Mouse (Mus musculus) 3134 (cell line): ENCODE data around the gene Ankrd24.

Experiments
- DNase-seq: peaks from one replicate; pipeline ENCODE4 v3.0.0-alpha.2; 2011; ENCODE audit warnings: low spot score; ENCODE audit not compliant: insufficient read length; ENCODE audit errors: extremely low read depth

Gene Ankrd24

DNA sequence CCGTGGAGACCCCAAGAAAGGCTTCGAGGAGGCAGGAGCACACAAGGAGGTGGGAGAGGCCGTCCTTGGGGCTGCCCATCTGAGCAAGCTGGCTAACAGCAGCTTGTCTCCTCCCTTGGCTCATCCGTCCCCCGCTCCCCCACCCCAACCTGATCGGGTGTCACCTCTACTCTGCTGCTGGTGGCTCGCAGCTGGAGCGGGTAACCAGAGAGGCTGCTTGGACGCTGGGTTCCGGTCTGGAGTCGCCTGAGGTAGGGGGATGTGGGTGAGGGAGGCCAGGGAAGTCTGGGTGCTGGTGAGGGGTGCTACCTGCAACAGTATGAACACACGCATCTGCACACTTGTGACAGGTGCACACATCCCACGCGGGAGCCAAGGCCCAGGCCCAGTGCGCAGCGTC is at the start of gene Ankrd24:
Gene Ankrd24, plus strand, starts transcription at position 151 of the 400 bp plus-strand sequence.
- no peak for DNase-seq

DNA sequence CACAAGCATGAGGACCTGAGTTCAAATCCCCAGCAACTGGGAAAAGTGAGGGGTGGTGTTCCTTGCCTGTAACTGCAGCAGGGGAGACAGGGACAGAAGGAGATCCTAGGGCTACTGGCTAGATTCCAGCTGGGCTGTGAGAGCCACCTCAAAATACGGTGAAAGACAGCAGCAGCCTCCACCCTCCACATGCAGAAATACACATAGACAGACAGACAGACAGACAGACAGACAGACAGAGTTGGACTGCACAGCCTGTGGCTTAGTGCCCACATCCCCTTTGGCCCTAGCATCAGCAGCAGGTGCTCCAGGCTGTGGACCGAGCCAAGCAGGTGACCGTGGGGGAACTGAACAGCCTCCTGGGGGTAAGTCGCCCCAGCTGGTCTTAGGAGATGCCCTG is 48.4 kb upstream of the Ankrd24 start:
- no peak for DNase-seq

DNA sequence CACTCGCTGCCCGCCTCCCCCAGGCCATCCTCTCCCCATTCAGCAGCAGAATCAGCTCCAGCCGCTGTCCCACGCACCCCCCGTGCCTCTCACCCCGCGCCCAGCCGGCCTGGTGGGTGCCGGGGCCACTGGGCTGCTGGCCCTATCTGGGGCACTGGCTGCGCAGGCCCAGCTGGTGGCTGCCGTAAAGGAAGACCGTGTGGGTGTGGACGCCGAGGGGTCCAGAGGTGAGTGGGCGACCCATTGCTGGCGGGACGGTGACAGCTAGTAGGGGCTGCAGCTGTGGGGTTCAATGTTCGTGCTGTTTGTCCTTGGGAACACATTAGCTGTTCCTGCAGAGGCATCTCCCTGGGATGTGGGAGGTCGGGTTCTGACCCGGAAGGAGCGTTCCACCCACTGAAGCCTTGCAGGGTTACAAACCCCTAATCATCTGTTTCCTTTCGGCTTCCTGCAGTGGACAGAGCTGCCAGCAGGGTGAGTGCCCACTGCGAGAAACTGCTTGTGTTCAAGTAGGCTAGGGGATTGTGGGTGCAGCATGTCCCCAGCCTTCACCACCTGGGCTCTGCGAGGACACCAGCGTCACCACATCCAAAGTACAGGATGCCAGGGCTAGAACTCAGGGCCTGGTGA is 47.8 kb upstream of the Ankrd24 start:
- DNase-seq, result no peak

DNA sequence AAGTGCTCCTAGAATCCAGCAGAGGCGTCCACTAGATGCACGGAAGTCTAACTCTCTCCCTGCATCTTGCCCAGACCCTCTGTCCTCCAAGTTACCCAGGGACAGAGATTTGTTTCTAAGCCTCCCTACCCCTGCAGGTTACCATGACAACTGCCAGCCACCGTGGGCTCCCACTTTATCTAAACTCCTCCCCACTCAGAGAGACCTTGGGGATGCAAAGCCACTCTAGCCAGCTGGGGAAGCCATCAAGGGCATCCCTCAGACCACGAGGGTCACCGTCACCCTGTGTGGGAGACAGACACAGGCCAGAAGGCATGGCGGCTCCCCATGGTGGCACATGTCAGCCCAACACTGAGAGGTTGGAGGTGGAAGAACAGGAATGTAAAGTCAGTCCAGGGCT is 45.0 kb upstream of the Ankrd24 start:
- DNase-seq, result no peak

DNA sequence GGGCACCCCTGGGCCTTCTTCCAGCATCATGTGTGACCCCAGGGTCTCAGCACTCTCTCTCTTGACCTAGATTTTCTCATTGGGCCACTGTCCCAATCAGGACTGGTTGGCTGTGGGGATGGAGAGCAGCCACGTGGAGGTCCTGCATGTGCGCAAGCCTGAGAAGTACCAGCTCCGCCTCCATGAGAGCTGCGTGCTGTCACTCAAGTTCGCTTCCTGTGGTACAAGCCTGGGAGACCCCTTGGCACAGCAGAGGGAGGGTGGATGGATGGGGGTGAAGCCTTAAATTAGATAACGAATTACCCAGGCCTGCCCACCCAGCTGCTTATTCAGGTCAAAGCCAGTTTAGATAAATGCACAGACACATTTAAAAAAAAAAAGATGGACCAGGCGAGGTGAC is 39.6 kb upstream of the Ankrd24 start:
- no peak for DNase-seq

DNA sequence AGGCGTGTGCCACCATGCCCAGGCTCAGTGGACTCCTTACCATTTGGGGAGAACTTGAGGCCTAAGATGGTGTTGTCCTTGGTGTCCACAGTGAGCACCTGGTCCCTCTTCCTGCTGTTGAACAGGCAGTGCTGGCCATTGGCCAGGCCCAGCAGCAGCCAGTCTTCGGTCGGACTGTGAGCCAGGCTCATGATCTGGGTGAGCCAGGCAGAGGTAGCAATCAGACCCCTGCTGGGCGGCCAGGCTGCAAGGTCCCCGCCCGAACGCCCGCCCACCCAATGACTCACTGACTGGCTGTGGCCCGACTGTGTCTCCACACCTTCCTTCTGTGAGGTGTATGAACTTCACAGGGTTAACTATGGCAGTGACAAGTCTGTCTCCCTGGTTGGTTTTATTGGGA is 36.5 kb upstream of the Ankrd24 start:
- peak; percentile 37 for DNase-seq

DNA sequence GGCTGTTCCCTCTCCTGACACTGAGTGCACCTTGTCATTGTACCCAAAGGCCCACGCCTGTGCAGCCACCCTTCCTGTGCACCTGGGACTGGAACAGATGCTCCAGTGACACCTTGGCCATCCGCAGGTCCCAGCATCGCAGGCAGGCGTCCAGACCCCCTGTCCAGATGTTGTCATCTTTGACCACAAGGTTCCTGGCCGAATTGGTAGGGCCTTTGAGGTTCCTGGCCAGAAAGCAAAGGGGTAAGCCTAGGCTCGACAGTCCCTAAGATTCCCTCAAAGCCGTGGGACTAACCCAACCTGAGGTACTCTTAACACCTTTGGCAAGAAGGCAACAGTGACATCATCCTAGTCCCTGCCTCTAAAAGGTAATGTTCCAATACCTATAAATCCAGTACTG is 35.7 kb upstream of the Ankrd24 start:
- no peak for DNase-seq

DNA sequence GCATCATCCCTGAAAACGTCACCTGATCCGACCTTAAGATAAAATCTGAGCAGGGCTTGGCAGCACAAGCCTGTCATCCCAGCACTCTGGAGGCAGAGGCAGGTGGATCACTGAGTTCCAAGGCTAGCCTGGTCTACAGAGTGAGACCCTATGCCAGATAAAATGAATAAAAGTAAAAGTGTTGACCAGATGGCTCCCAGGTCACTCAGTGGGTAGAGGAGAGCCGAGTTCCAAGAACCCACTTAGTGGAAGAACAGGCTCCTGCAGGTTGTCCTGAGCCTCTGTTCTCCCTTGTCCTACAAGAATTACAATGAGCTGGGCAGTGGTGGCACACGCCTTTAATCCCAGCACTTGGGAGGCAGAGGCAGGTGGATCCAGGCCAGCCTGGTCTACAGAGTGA is 35.1 kb upstream of the Ankrd24 start:
- no peak for DNase-seq

DNA sequence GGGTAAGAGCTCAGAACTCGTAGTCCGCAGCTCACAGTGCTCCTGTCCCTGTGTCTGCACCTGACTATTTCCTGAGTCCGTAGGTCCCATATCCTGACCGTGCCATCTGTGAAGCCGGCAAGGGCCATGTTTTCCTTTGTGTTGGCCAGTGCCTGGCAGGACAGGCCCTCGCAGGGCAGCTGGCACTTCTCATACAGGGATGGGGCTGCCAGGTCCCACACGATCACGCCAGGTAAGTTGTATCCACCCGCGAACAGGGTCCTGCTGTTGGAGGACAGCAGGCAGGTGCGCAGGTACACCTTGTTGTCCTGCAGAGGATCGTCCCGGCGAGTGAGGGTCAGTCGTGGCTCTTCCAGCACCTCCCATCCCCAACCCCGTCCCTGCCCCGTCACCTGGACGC is 34.4 kb upstream of the Ankrd24 start:
- no peak for DNase-seq

DNA sequence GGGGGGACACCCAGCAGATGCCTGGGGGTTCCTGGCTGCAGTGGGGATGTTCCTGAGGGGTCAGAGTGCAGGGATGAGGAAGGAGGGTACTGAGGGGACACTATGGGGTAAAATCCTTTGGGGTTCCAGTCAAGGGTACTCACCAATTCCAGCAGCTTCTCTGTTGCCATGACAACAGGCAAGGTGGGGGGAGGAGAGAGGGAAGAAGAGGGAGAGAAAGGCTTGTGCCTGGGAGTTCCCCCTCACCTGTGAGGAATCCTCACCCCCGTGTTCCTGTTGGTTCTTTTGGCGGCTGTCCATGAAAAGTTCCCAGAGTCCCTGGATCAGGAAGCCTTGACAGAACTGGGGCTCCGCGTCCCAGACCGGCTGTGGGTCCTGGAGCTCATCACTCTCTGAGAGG is 32.7 kb upstream of the Ankrd24 start:
- DNase-seq, result no peak

DNA sequence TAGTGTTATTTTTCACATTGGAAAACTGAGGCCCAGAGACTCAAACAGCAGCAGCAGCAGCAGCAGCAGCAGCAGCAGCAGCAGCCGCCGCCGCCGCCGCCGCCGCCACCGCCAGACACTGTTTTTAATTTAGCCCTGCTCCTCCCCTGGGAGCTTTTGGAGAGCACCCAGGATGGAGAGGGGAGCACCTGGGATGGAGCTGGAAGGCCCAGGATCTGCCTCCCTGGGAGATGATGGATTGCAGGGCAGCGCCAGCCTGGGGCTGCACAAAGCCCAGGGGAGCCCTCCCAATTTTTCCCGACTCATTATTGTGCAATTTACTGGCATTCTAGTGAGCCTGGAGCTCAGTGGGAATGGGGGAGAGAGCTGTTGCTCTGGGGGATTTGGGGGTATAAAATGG is 31.7 kb upstream of the Ankrd24 start:
- DNase-seq, result peak; percentile 73

DNA sequence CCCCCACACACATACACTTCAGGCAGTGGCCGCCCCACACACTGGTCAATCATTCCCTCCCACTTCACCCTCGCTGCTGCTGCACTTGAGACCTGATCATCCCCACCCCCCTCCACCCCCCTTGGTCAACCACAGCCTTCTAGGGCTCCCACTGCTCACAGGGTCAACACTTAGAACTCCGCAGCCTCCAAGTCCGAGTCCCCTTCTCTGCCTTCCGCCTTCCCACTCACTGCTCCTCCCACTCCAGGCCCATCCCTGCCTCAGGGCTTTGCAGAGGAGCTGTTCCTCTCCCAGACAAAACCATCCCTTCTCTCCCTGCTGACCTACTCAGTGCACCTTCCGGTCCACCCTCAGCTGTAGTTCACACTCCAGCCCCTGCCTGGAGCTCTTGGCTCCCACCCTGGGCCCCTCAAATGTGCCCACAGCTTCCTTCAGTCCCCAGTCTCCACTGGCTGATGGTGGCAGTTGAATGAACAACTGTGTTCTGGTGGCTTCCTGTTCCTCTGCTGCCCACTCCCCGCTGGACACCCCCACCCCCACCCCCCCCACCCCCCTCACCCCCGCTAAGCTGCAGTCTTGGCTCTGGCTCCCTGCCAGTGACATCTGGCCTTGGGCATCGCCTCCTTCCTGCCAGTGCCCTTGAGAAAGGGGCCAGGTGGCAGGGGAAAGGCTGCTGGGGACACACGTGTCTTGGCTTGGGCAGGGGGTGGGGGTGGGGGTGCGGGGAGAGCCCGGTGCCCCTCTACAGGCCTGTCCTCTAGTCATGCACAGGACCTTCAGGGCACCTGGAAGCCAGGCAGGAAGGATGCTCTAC is 31.0 kb upstream of the Ankrd24 start:
- peak; percentile 83 for DNase-seq

DNA sequence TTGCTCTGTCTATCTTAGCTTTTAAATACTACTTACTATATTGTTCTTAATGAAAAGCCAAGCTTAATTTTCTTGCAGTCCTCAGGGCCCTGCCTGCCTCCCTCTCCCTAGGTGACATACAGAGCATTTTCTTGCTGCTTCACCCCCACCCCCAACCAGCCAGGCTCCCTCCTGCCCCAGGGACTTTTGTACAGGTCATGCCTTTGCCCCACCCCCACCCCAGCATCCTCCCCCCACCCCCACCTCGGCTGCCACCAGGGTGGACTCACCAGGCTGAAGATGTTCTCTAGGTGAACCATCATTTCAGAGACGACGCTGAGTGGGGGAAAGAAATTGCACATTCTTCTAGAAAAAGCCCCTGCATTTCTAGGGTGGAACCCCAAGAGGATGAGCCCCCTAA is 30.0 kb upstream of the Ankrd24 start:
- no peak for DNase-seq

DNA sequence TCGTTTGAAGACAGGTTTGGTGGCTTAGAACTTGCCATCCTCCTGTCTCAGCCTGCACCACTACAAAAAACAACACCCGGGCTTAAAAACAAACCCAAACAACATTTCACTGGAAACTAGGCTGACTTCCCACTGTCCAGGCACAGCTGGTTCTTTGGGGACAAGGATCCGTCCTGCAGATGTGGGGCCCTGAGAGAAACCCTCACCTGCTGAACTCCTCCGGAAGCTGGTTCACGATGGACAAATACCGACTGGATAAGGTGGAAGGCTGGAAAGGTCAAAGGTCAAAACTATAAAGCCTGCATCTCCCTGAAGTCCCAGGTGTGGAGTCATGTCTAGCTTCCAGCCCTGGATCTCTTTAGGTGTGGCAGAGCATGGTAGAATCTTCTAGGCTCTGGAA is 29.5 kb upstream of the Ankrd24 start:
- no peak for DNase-seq

DNA sequence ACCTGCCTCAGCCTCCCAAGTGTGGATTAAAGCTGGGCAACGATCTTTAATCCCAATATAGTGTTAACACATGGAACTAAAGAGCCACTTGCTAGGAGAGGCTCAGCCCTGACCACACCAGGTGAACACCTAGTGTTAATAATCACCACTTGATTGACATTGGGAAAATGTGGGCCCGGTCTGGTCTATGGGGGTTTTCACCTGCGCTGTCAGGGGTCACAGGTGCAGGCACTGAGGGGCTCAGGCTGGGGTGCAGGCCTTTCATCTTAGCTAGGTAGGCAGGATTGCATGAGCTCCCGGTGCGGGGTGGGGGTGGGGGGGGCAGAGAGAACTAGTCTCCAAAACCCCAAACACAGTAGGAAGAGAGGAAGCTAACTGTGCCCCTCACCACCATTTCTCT is 28.7 kb upstream of the Ankrd24 start:
- DNase-seq, result no peak

DNA sequence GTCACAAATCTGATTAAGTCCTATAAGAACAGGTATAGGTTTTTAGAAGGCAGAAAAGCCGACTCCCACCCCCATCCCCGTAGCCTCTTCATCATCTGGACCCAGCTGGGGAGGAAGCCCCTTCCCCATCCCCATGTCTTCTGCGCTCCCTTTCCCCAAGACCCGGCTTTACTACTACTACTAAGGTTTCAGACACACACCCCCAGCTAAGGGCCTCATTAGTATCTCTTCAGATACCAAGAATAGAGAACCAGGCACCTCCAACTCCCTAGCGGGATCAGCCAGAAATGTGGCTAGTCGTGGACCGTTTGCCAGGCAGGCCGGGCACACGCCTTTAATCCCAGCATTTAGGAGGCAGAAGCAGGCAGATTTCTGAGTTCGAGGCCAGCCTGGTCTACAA is 28.2 kb upstream of the Ankrd24 start:
- DNase-seq, result no peak

DNA sequence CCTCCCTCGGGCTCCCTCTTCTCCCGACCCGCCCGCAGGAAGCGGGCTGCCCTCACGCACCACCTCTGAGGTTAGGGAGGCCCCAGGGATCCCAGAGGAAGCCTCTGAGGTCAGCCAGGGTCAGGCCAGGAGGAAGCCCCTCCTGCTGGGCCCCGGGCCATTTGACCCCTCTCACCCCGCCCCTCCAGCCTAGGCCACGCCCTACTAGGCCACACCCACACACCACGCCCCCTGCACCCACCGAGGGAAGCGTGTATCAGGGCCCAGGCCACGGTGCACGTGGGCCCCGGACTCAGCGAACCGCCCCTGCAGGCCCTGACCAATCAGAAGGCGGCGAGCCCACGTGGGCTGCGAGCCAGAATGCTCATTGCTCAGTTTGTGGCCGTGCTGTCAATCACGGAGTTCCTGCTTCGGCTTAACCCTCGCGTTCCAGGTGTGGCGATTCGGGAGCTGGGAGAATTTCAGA is 27.6 kb upstream of the Ankrd24 start, which contains the start of gene Tle6:
Gene Tle6, minus strand, starts transcription at position 336 of the 466 bp plus-strand sequence.
- DNase-seq, result peak; percentile 84

DNA sequence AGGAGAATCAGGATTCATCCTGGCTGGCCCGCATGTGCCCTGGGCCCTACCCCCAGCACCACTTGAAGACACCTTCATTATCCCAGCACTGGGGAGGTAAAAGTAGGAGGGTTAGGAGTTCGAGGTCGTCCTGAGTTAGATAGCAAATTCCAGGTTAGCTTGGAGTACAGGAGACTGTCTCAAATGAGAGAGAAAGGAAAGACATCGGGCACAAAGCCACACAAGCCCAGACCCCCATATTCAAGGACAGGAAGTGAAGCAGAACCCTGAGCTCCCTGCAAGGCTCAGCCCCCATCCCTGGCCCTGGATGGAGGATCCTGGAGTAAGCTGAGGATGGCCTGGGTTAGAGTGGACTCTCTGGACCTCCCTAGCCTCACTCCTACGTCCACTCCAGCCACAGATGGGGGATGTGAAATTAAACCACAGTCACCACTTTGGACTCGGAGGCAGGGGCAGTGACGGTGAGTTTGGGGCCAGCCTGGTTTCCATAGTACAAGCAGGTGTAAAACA is 26.9 kb upstream of the Ankrd24 start:
- DNase-seq, result no peak

DNA sequence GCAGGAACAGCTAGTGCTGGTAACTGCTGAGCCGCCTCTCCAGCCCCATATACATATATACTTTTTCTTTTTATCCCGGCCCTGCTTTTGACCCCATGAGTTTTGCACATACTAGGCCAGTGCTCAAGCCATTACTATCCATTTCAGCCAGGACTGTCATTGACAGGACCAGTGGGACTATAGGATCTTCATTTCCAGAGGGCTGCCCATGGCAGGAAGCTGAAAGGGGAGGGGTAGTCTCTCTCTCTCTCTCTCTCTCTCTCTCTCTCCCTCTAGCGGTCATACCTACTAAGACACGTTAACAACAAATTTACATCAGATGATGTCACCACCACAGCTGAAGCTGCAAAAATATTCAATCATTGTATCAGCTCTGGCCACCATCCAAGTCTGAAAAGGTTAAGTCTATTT is 25.6 kb upstream of the Ankrd24 start:
- no peak for DNase-seq

DNA sequence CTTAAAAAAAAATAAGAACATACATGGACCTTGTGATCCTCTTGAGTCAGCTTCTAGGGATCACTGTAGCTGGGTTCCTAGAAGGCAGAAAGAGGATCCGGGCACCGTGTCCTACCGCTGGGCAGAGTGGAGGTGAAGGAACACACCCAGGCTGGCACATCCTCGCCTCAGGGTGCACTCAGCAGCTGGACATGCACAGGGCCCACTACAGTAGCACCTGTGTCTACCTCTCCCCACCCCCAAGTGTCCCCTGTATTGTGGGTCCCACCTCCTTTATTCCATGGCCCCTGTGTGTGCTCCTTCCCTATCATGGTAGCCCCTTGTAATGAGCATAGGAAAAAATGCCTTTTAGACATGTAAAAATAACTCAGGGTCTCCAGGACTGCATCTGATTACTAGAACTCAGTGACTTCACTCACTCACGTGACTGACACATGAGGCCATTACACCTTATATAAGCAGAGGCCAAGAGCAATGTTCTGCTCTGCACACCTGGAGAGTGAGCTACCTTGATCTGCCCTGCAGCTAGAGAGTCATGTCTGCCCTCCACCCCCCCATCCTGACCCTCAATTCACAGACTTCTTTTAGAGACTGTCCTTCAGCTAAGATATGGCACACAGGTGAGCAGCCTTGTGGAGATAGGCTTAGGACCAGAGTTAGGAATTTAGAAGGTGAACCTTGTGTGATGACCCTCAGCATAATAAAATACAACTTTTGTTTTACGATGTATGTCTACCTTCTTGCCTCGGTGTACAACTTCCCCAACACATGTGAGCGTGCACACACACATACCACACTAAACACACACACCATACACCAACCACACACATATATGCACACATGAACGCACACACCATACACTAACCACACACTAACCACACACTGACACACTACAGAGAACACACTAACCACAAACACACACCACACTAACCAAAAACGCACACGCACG is 24.0 kb upstream of the Ankrd24 start:
- DNase-seq, result no peak
